Mouse (Mus musculus) stomach, embryonic 16.5 days (tissue): ENCODE measurements at regions not wholly inside any gene's neighbourhood (a gene's known extent, or its start where the extent isn't known, plus 50 kb on each side); places are given as distances from the start of the nearest gene placed in this dataset.
"Not testable (repeated sequence)": the region's sequence is repeated elsewhere in the genome, so short reads cannot be mapped to it uniquely, and the experiment has no call there.

ENCODE experiments used
- ATAC-seq: fragments of 200-750 bp; cut with Nextera tagmentation; 2 replicates; pipeline ENCODE4 v1.8.0; 2017; ENCODE audit warnings: moderate number of reproducible peaks, moderate TSS enrichment; ENCODE audit not compliant: insufficient read depth, low FRiP score
- H3K27ac ChIP-seq: fragments of 300-500 bp; sonication (generic); 2 replicates; pipeline ENCODE4 v1.5.1; 2014; ENCODE audit warnings: low read length
- H3K27me3 ChIP-seq: fragments of 300-500 bp; sonication (generic); 2 replicates; pipeline ENCODE4 v1.6.1; 2014; ENCODE audit warnings: low read length, control low read depth, mixed read lengths; ENCODE audit not compliant: control insufficient read depth, insufficient read depth
- H3K36me3 ChIP-seq: fragments of 300-500 bp; sonication (generic); 2 replicates; pipeline ENCODE4 v1.6.1; 2014; ENCODE audit warnings: low read length; ENCODE audit not compliant: control insufficient read depth, insufficient read depth
- H3K4me1 ChIP-seq: fragments of 300-500 bp; sonication (generic); 2 replicates; pipeline ENCODE4 v1.6.1; 2014; ENCODE audit warnings: low read length, control low read depth, mixed read lengths; ENCODE audit not compliant: control insufficient read depth, insufficient read depth
- H3K4me2 ChIP-seq: fragments of 300-500 bp; sonication (generic); 2 replicates; pipeline ENCODE4 v1.6.1; 2014; ENCODE audit warnings: low read depth, low read length, mixed read lengths
- H3K4me3 ChIP-seq: fragments of 300-500 bp; sonication (generic); replicated peaks from 2 replicates; pipeline ENCODE4 v1.5.1; 2014; ENCODE audit warnings: mild to moderate bottlenecking, low read length
- H3K9ac ChIP-seq: fragments of 300-500 bp; sonication (generic); 2 replicates; pipeline ENCODE4 v1.6.1; 2014; ENCODE audit warnings: low read length
- H3K9me3 ChIP-seq: fragments of 300-500 bp; sonication (generic); replicated peaks from 2 replicates; pipeline ENCODE4 v1.6.1; 2016; ENCODE audit warnings: low read length, control low read depth; ENCODE audit not compliant: control insufficient read depth
- WGBS: fragments of 180-500 bp; shearing (Covaris S2); extraction: QIAGEN DNeasy Blood & Tissue Kit; methylation state at CpG from one replicate; pipeline ENCODE4 v1.1.7; 2014; 5-methylcytosine and 5-hydroxymethylcytosine counted together

GRCm38 (mm10) chr2:78253601-78254097 lies 307.5 kb upstream of the Cwc22 start:
- Histone ChIP-seq H3K4me2 (no peak overlapping the region), H3K9ac (no peak overlapping the region), H3K27ac (no peak overlapping the region), H3K4me1 (no peaks in the 10 kb centered on the region), H3K9me3 (no peaks in the 10 kb centered on the region), H3K27me3 (no peaks in the 10 kb centered on the region), H3K36me3 (no peaks in the 10 kb centered on the region), H3K4me3 (no peak overlapping the region)
- WGBS = 59% methylated on average over 10 of the region's 10 CpGs
- no peak for ATAC-seq

GRCm38 (mm10) chr2:78246354-78246753 lies 300.2 kb upstream of the Cwc22 start:
- H3K4me2 ChIP-seq = no peak overlapping the region
- no peak overlapping the region for H3K9ac ChIP-seq
- no peaks in the 10 kb centered on the region for H3K36me3 ChIP-seq
- no peak overlapping the region for H3K27ac ChIP-seq
- no peak overlapping the region for H3K4me3 ChIP-seq
- no peaks in the 10 kb centered on the region for H3K27me3 ChIP-seq
- H3K4me1 ChIP-seq = no peaks in the 10 kb centered on the region
- no peak for ATAC-seq
- H3K9me3 ChIP-seq = no peaks in the 10 kb centered on the region
- WGBS = 46% methylated on average over 5 of the region's 5 CpGs

GRCm38 (mm10) chr2:78240299-78240698 lies 294.1 kb upstream of the Cwc22 start:
- Histone ChIP-seq H3K9me3 (no peaks in the 10 kb centered on the region), H3K36me3 (no peaks in the 10 kb centered on the region), H3K4me1 (no peaks in the 10 kb centered on the region), H3K9ac (no peak overlapping the region), H3K27me3 (no peaks in the 10 kb centered on the region), H3K27ac (no peak overlapping the region), H3K4me3 (no peak overlapping the region), H3K4me2 (no peak overlapping the region)
- WGBS = 37% methylated on average over 2 of the region's 2 CpGs
- no peak for ATAC-seq

DNA sequence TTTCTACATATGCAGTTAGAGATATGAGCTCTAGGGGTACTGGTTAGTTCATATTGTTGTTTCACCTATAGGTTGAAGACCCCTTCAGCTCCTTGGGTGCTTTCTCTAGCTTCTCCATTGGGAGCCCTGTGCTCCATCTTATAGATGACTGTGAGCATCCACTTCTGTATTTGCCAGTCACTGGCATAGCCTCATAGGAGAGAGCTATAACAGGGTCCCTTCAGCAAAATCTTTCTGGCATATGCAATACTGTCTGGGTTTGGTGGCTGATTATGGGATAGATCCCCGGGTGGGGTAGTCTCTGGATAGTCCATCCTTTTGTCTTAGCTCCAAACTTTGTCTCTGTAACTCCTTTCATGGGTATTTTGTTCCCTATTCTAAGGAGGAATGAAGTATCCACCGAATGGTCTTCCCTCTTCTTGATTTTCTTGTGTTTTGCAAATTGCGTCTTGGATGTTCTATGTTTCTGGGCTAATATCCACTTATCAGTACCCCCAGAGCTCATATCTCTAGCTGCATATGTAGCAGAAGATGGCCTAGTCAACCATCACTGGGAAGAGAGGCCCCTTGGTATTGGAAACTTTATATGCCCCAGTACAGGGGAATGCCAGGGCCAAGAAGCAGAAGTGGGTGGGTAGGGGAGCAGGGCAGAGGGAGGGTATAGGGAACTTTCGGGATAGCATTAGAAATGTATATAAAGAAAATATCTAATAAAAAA lies 279.4 kb upstream of the Cwc22 start:
- H3K9ac ChIP-seq, H3K27me3 ChIP-seq, ATAC-seq, H3K27ac ChIP-seq, H3K36me3 ChIP-seq, H3K4me1 ChIP-seq, H3K4me3 ChIP-seq, H3K4me2 ChIP-seq, H3K9me3 ChIP-seq: not testable (repeated sequence)
- WGBS = 91% methylated on average over 4 of the region's 4 CpGs

DNA sequence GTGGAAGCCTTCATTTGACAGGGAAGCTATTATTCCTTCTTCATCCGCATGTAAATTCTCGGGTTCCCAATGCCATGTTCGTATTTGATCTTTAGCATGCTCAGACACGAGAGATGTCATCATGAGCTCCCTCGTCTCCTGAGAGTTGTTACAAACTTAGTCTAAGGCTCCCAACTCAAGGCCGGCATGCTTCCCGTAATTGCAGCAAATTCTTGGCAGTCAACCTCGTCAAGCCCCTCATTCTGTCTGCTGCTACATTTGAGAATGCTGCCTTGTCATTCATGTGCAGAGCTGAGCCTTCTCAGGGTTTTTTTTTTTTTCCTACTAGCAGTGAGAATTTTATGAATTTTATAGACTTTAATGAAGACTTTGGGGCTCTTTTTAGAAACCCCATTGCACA lies 268.3 kb upstream of the Cwc22 start:
- H3K4me2 ChIP-seq = no peak overlapping the region
- 69% methylated on average over 8 of the region's 8 CpGs for WGBS

GRCm38 (mm10) chr2:78205125-78205524 lies 258.9 kb upstream of the Cwc22 start:
- H3K4me3 ChIP-seq = no peak overlapping the region
- H3K9ac ChIP-seq = no peak overlapping the region
- H3K27me3 ChIP-seq = no peaks in the 10 kb centered on the region
- H3K27ac ChIP-seq = no peak overlapping the region
- H3K4me2 ChIP-seq = no peak overlapping the region
- H3K4me1 ChIP-seq = no peaks in the 10 kb centered on the region
- no peaks in the 10 kb centered on the region for H3K9me3 ChIP-seq
- WGBS = 45% methylated on average over 5 of the region's 5 CpGs
- no peaks in the 10 kb centered on the region for H3K36me3 ChIP-seq
- ATAC-seq = no peak

More for the DNA sequence above, 268.3 kb upstream of the Cwc22 start:
- H3K9me3 ChIP-seq = no peaks in the 10 kb centered on the region
- H3K27ac ChIP-seq = no peak overlapping the region
- H3K27me3 ChIP-seq = 0 out of 2 replicates have a peak, but pooled peaks cover 2% of the 10 kb centered on the region
- H3K36me3 ChIP-seq = no peaks in the 10 kb centered on the region
- H3K4me1 ChIP-seq = no peaks in the 10 kb centered on the region
- H3K9ac ChIP-seq = no peak overlapping the region
- ATAC-seq = no peak
- no peak overlapping the region for H3K4me3 ChIP-seq

- Histone ChIP-seq H3K36me3 (no peaks in the 10 kb centered on the region), H3K4me3 (no peak overlapping the region), H3K4me1 (no peaks in the 10 kb centered on the region), H3K4me2 (no peak overlapping the region), H3K27ac (no peak overlapping the region), H3K27me3 (no peaks in the 10 kb centered on the region), H3K9me3 (no peaks in the 10 kb centered on the region), H3K9ac (no peak overlapping the region)
- no peak for ATAC-seq
- WGBS = 50% methylated on average over 4 of the region's 4 CpGs
Measured at GRCm38 (mm10) chr2:78196006-78196405, 249.8 kb upstream of the Cwc22 start.

DNA sequence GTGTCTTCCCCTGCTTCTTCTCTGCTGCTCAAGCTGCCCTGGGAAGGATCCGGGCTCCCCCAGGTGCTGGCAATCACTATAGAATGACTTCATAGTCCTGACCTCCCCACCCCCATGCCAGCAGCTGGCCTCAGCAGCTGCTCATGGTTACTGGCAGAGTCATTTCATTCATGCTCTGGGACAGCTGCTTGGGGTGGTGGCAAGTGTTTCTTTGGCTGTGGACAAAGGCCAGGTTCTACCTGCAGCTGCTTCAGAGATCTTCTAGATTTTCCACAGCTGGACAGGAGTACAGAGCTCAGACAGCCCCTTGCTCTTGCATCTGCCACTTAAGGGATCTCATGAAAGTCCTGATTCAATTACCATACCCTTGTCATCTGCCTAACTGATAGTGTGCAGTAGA lies 243.4 kb upstream of the Cwc22 start:
- no peaks in the 10 kb centered on the region for H3K27me3 ChIP-seq
- peak; percentile 40; the same call in 1 of the 2 replicates for ATAC-seq
- no peaks in the 10 kb centered on the region for H3K36me3 ChIP-seq
- no peaks in the 10 kb centered on the region for H3K9me3 ChIP-seq
- no peaks in the 10 kb centered on the region for H3K4me1 ChIP-seq
- H3K9ac ChIP-seq = no peak overlapping the region
- 7% methylated on average over 1 of the region's 1 CpGs for WGBS
- no peak overlapping the region for H3K27ac ChIP-seq
- no peak overlapping the region for H3K4me2 ChIP-seq
- H3K4me3 ChIP-seq = no peak overlapping the region

DNA sequence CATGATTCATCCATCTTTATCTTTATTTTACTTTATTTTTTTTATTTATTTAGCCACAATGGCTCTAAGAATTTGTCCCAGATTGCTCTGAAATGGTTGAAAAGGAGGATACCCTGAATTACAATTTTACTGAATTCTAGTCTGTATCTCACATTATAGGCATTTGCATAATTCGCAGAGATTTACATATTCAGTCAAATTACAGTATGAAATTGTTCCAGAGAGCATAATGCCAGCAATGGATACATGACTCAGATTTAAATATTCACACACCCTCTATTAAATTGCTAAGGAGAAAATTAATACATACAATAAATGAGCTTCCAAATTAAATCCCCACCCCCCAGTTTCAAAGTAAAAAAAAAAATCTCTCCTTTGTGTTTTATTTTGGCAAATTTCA lies 238.8 kb upstream of the Cwc22 start:
- Histone ChIP-seq H3K4me1 (no peaks in the 10 kb centered on the region), H3K36me3 (no peaks in the 10 kb centered on the region), H3K4me3 (no peak overlapping the region), H3K27ac (no peak overlapping the region), H3K9ac (no peak overlapping the region), H3K4me2 (no peak overlapping the region), H3K27me3 (no peaks in the 10 kb centered on the region), H3K9me3 (no peaks in the 10 kb centered on the region)
- WGBS = 79% methylated on average over 1 of the region's 1 CpGs
- no peak for ATAC-seq
